Mouse (Mus musculus) megakaryocyte, embryonic 14.5 days (primary cell): ENCODE results near the gene Ywhae.

Experiments used
- FLI1 ChIP-seq: IDR thresholded peaks from 2 replicates; pipeline ENCODE4 v1.6.1; 2012; ENCODE audit warnings: low read length, inconsistent platforms, mixed read lengths
- GATA1 ChIP-seq: IDR thresholded peaks from 3 replicates; pipeline ENCODE4 v1.6.1; 2012; ENCODE audit warnings: mixed read lengths, low read length, inconsistent platforms, borderline replicate concordance

DNA sequence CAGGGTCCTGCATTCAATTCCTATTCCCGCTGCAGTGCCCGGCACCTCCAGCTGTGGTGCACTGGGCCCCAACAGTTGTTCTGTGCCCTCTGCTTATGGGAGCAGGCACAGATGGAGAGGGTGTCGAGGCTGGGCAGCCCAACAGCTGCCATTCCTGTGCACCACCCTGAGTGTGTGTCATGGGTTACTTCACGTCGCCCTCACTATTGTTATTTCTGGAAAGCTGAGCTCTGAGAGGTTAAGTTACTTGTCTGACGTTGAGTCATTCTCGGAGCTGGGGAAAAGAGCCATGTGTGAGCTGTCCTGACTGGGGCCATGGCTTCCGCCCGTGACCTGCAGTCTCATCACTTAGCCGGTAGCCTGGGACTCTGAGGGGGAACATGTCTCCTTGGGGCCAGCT is 80.4 kb downstream of the Ywhae start:
- TF ChIP-seq FLI1 = no peak
- no peak for TF ChIP-seq GATA1
